Mouse (Mus musculus) bone marrow macrophage, adult 2 months (primary cell): Measurements from ENCODE around the gene Pgm1.

ENCODE experiments used
- CTCF ChIP-seq: IDR thresholded peaks from 2 replicates; pipeline ENCODE4 v1.5.1; 2012; ENCODE audit warnings: low read depth, mild to moderate bottlenecking, low read length, moderate library complexity
- POLR2A ChIP-seq: IDR thresholded peaks from 2 replicates; pipeline ENCODE4 v1.6.1; 2012; ENCODE audit warnings: mild to moderate bottlenecking, low read depth, low read length, borderline replicate concordance

- TF ChIP-seq POLR2A (no peak), CTCF (no peak)
Measured at GRCm38 (mm10) chr4:99936278-99936677, 7.1 kb downstream of the Pgm1 start.
